Mouse (Mus musculus): ENCODE data around the gene Rasgef1c. TPM values are rescaled to one million over a fixed set of nuclear protein-coding genes. Genes with fewer than 3 reads are reported as not detected.
A peak's percentile ranks its signal among the peaks of the same experiment; 100 is the strongest.

Gene Rasgef1c
- total RNA-seq, 2 experiments from 2014 or later = 0.31 to 0.46 TPM

GRCm38 (mm10) chr11:50017511-50017910 is 115.9 kb downstream of the Rasgef1c start:
- intact Hi-C loops (cut with DNase I) = no loop called here

GRCm38 (mm10) chr11:50018848-50019247 is 117.2 kb downstream of the Rasgef1c start:
- no peak for DNase-seq
- intact Hi-C loops (cut with DNase I) = no loop called here

More at GRCm38 (mm10) chr11:50017511-50017910, 115.9 kb downstream of the Rasgef1c start:
- DNase-seq = no peak

GRCm38 (mm10) chr11:50022085-50022484 is 120.5 kb downstream of the Rasgef1c start:
- DNase-seq = no peak
- intact Hi-C loops (cut with DNase I) = no loop called here

- intact Hi-C loops (cut with DNase I) = no loop called here
- DNase-seq = no peak
Observed at GRCm38 (mm10) chr11:50024445-50024832, 122.8 kb downstream of the Rasgef1c start.

- peak; percentile 95 to 99 for DNase-seq
- intact Hi-C loops (cut with DNase I) = loop anchor here (5.0 kb wide), 2 partner anchors 42 to 77 kb away; no protein-coding TSS in a partner anchor
Observed at GRCm38 (mm10) chr11:50024833-50025720, 123.4 kb downstream of the Rasgef1c start, which contains the start of gene Rnf130. Gene Rnf130 (plus strand): TSS chr11:50025346.

GRCm38 (mm10) chr11:50025721-50026520 is 124.3 kb downstream of the Rasgef1c start:
- DNase-seq = no peak

GRCm38 (mm10) chr11:50026521-50027090 is 125.0 kb downstream of the Rasgef1c start:
- intact Hi-C loops (cut with DNase I) = loop anchor here (5.0 kb wide), 2 partner anchors 41 to 76 kb away; no protein-coding TSS in a partner anchor

More at GRCm38 (mm10) chr11:50025721-50026520, 124.3 kb downstream of the Rasgef1c start:
- intact Hi-C loops (cut with DNase I) = loop anchor here (5.0 kb wide), 2 partner anchors 41 to 76 kb away; no protein-coding TSS in a partner anchor

GRCm38 (mm10) chr11:50028416-50028815 is 126.8 kb downstream of the Rasgef1c start:
- no peak for DNase-seq
- intact Hi-C loops (cut with DNase I) = loop anchor here (5.0 kb wide), 2 partner anchors 39 to 74 kb away; no protein-coding TSS in a partner anchor

More at GRCm38 (mm10) chr11:50026521-50027090, 125.0 kb downstream of the Rasgef1c start:
- no peak for DNase-seq

Small RNA genes lying within 50 kb of the gene (microRNA-seq; reads per million reads assigned to microRNA genes)
- 0 reads per million in 2 experiments for gene Gm23492 (ENCODE audit: borderline number of aligned reads in 2 of 2)

Other genes with a start within 250 kb of the Rasgef1c start
- 1 to 10 TPM in 1 of 2 experiments, not detected in 1; 1.2 TPM for gene Scgb3a1, start 238.2 kb upstream of the Rasgef1c start, total RNA-seq (2021)
- gene Cnot6, start 189.1 kb upstream of the Rasgef1c start, total RNA-seq (2021) = 10 to 100 TPM; 20.4 to 21.3 TPM
- 10 to 100 TPM; 11.6 to 12.2 TPM for gene Gfpt2, start 107.7 kb upstream of the Rasgef1c start, total RNA-seq (2021)
- 10 to 100 TPM; 39.9 to 44.1 TPM for gene Mapk9, start 55.1 kb upstream of the Rasgef1c start, total RNA-seq (2021)
- 10 to 100 TPM; 50.2 to 51.7 TPM for gene Rnf130, start 123.5 kb downstream of the Rasgef1c start, total RNA-seq (2021)
- gene Tbc1d9b, start 229.6 kb downstream of the Rasgef1c start, total RNA-seq (2021) = 10 to 100 TPM; 43.8 to 49.7 TPM

Measured in heart, postnatal 36 days (tissue).